Mouse (Mus musculus) hindbrain, embryonic 16.5 days (tissue): Measurements from ENCODE around the gene 1810037I17Rik. TPM values are rescaled to one million over a fixed set of nuclear protein-coding genes. Genes with fewer than 3 reads are reported as not detected.
"Not testable (repeated sequence)": the region's sequence is repeated elsewhere in the genome, so short reads cannot be mapped to it uniquely, and the experiment has no call there.

Source experiments
- ATAC-seq: fragments of 200-750 bp; cut with Nextera tagmentation; 2 replicates; pipeline ENCODE4 v1.8.0; 2017; ENCODE audit warnings: moderate TSS enrichment, moderate library complexity
- H3K27ac ChIP-seq: fragments of 300-500 bp; sonication (generic); 2 replicates; pipeline ENCODE4 v1.5.1; 2014; ENCODE audit warnings: low read depth, mild to moderate bottlenecking, control low read depth, low read length, moderate library complexity
- H3K27me3 ChIP-seq: fragments of 300-500 bp; sonication (generic); replicated peaks from 2 replicates; pipeline ENCODE4 v1.6.1; 2014; ENCODE audit warnings: low read length; ENCODE audit not compliant: control insufficient read depth, insufficient read depth
- H3K36me3 ChIP-seq: fragments of 300-500 bp; sonication (generic); 2 replicates; pipeline ENCODE4 v1.6.1; 2014; ENCODE audit warnings: mild to moderate bottlenecking, low read length, moderate library complexity, mixed read lengths; ENCODE audit not compliant: control insufficient read depth, insufficient read depth
- H3K4me1 ChIP-seq: fragments of 300-500 bp; sonication (generic); 2 replicates; pipeline ENCODE4 v1.6.1; 2014; ENCODE audit warnings: low read depth, low read length; ENCODE audit not compliant: control insufficient read depth, insufficient read depth
- H3K4me2 ChIP-seq: fragments of 300-500 bp; sonication (generic); 2 replicates; pipeline ENCODE4 v1.6.1; 2014; ENCODE audit warnings: mild to moderate bottlenecking, low read length, control low read depth, moderate library complexity
- H3K4me3 ChIP-seq: fragments of 300-500 bp; sonication (generic); 2 replicates; pipeline ENCODE4 v1.5.1; 2014; ENCODE audit warnings: mild to moderate bottlenecking, low read length, control low read depth, moderate library complexity
- H3K9ac ChIP-seq: fragments of 300-500 bp; sonication (generic); 2 replicates; pipeline ENCODE4 v1.6.1; 2014; ENCODE audit warnings: low read depth, mild to moderate bottlenecking, control low read depth, low read length, moderate library complexity
- H3K9me3 ChIP-seq: fragments of 300-500 bp; sonication (generic); 2 replicates; pipeline ENCODE4 v1.6.1; 2014; ENCODE audit warnings: mild to moderate bottlenecking, low read length, moderate library complexity; ENCODE audit not compliant: control insufficient read depth
- WGBS: fragments of 180-500 bp; shearing (Covaris S2); extraction: QIAGEN DNeasy Blood & Tissue Kit; methylation state at CpG from one replicate; pipeline ENCODE4 v1.1.7; 2014; 5-methylcytosine and 5-hydroxymethylcytosine counted together
- polyA plus RNA-seq: library from polyadenylated mRNA; unstranded; fragments of >200 nt; fragmentation: Nextera tagmentation; extraction: Ambion mirVana; gene quantifications from 2 replicates; pipeline ENCODE4 v1.2.1, GENCODE M21; 2015

Gene 1810037I17Rik
- polyA plus RNA-seq, 1 experiment from 2014 or later = 92.9 TPM

DNA sequence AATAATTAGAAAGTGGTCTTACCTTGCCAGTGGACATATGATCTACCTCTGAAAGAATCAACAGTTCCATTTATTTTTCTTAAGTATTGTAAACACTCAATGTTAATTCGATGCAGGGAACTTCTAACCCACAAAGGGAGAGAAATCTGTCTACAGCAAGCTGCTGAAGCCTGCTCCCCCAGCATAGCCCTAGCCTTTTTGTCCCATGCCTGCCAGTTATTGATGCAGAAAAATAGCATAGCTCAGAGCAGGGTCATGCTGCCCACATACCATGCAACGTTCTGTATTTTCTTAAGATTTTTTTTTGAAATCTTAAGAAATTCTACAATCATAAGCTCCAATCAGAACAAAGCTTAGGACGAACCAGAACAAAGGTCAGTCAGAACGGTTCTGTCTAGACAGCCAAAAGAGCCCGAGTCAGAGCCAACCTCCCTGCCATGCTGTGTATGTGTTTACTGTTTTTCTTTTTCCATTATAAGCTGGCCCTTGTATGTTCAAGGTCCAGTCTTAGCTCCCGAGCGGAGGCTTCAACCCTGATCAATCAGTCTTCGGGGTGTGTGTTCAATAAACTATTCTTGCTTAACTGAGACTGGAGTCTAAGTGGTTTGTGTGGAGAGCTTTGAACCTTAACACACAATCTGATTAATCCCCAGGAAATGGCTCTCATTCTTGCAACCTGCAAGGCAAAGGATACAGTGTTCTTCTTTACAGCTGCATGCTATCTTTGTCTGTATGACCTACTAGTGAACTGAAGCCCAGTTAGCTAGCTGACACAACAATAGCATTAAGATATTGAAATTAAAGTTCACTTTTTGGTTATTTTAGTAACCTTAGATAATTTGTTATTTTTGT is 2.1 kb upstream of the 1810037I17Rik start:
- no peak for ATAC-seq
- H3K9me3 ChIP-seq = no peaks in the 10 kb centered on the region
- WGBS = 89% methylated on average over 8 of the region's 8 CpGs
- no peak overlapping the region for H3K27ac ChIP-seq
- no peaks in the 10 kb centered on the region for H3K36me3 ChIP-seq
- no peak overlapping the region for H3K4me2 ChIP-seq
- H3K9ac ChIP-seq = no peak overlapping the region
- H3K4me1 ChIP-seq = peaks cover 2% of the 10 kb centered on the region; the same call in 1 of the 2 replicates
- no peak overlapping the region for H3K4me3 ChIP-seq
- H3K27me3 ChIP-seq = no peaks in the 10 kb centered on the region

DNA sequence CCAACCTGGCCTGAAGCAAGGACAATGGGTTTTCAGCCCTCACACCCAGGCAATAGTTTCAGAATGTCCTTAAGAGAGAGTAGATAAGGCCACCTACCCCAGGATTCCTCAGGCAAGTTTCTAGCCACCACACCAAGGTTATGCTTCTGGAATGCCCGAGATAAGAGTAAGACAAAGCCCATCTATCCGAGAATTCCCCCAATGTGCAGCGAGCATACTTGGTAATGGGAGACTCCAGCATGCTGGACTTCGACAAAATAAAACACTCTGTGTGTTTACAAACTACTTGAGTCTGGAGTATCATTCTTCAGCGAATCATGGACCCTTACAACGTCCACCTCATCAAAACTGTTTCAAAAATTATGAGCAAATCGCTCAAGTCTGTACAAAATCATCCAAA is 856 bp upstream of the 1810037I17Rik start:
- Histone ChIP-seq H3K27ac (no peak overlapping the region), H3K36me3 (no peaks in the 10 kb centered on the region), H3K9ac (no peak overlapping the region), H3K4me1 (peaks cover 2% of the 10 kb centered on the region; the same call in 1 of the 2 replicates), H3K4me3 (no peak overlapping the region), H3K4me2 (peak overlapping the region; percentile 67), H3K27me3 (no peaks in the 10 kb centered on the region), H3K9me3 (no peaks in the 10 kb centered on the region)
- no peak for ATAC-seq
- WGBS = 76% methylated on average over 7 of the region's 7 CpGs

DNA sequence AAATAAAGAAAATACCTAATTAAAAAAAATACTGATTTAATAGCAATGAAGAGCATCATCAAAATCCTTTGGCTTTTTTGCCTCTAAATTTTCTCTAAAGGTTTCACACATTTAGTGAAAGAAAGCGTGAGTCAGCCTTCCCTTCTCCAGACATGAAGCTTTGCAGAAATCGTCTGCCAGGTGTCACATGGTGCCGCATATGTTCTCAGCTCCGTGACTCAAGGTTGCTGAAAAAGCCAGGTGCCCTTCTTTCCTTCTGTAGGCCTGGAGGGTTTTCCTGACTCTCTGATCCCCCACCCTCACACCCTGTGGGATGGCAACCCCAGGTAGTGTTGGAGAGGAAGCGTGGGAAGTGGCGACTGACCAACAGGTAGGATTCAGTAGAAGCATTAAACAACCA is 5.7 kb downstream of the 1810037I17Rik start:
- Histone ChIP-seq H3K27me3 (no peaks in the 10 kb centered on the region), H3K4me2 (no peak overlapping the region), H3K27ac (no peak overlapping the region), H3K9me3 (no peaks in the 10 kb centered on the region), H3K36me3 (peaks cover 2% of the 10 kb centered on the region; the same call in 1 of the 2 replicates), H3K4me3 (no peak overlapping the region), H3K9ac (no peak overlapping the region), H3K4me1 (peaks cover 2% of the 10 kb centered on the region; the same call in 1 of the 2 replicates)
- WGBS = 92% methylated on average over 6 of the region's 6 CpGs
- ATAC-seq = no peak

DNA sequence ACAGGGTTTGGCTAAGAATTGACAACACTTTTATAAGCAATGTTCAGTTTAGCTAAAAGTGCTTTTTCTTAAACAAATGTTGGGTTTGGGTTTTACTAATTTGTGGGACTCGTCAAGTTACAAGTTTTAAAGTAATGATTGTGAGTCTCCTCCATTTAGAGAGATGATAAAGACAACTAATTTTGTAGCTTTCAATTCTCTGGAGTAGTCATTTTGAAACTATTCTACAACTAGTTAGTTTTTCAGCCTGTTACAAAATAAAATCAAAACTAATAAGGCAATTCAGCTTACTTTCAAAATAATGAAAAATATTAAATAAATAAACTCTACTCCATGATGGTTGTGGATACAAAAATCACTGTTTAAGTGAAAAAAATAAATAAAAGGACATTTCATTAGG is 8.5 kb downstream of the 1810037I17Rik start:
- Histone ChIP-seq H3K27me3 (no peaks in the 10 kb centered on the region), H3K9me3 (no peaks in the 10 kb centered on the region), H3K36me3 (peaks cover 2% of the 10 kb centered on the region; the same call in 1 of the 2 replicates), H3K4me1 (no peaks in the 10 kb centered on the region), H3K9ac (no peak overlapping the region), H3K4me2 (no peak overlapping the region), H3K27ac (no peak overlapping the region), H3K4me3 (no peak overlapping the region)
- WGBS = 87% methylated on average over 1 of the region's 1 CpGs
- ATAC-seq = no peak

DNA sequence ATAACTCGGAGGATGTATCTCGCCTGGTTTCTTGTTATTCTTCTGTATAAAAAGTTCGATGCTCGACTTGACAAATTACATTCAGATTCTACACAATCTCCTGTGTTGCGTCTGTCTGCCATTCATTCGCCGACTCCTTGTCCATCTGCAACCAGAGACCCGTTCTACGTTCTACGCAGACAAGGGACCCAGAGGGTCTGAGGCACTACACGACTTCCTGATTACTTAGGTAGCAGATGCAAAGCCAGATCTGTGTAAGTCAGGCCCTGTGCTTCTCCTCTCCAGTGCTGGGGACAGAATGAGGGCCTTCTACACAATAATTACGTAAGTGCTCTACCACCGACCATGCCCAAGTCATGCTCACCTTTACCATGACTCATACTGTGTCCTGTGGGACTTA is 13.2 kb downstream of the 1810037I17Rik start:
- not testable (repeated sequence) for H3K4me2 ChIP-seq

DNA sequence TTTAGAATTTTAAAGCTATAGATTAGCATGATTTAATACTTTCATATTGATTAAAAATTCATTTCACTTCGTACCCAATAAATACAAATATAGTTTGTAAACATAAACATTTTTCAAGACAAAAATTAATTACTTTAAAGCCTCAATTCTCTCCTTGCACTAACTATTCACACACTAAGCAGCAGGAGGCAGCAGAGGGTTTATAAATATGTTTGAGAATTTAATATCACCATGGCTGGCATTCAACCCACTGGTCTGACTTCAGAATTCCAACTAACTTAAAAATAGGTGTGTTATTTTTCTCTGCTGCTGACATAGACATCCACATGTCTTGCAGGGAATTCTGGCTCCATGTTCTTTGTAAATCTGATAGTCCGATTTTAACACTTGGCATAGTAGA is 15.2 kb downstream of the 1810037I17Rik start:
- H3K27ac ChIP-seq = no peak overlapping the region
- H3K4me3 ChIP-seq = no peak overlapping the region
- no peaks in the 10 kb centered on the region for H3K9me3 ChIP-seq
- no peak overlapping the region for H3K4me2 ChIP-seq
- no peaks in the 10 kb centered on the region for H3K36me3 ChIP-seq
- WGBS = 82% methylated on average over 2 of the region's 2 CpGs
- ATAC-seq = no peak
- no peaks in the 10 kb centered on the region for H3K4me1 ChIP-seq
- no peak overlapping the region for H3K9ac ChIP-seq
- H3K27me3 ChIP-seq = no peaks in the 10 kb centered on the region

More for the DNA sequence above, 13.2 kb downstream of the 1810037I17Rik start:
- H3K9ac ChIP-seq, H3K27me3 ChIP-seq, H3K27ac ChIP-seq, ATAC-seq, H3K4me3 ChIP-seq, H3K9me3 ChIP-seq, H3K4me1 ChIP-seq, H3K36me3 ChIP-seq: not testable (repeated sequence)
- WGBS = 77% methylated on average over 13 of the region's 13 CpGs

DNA sequence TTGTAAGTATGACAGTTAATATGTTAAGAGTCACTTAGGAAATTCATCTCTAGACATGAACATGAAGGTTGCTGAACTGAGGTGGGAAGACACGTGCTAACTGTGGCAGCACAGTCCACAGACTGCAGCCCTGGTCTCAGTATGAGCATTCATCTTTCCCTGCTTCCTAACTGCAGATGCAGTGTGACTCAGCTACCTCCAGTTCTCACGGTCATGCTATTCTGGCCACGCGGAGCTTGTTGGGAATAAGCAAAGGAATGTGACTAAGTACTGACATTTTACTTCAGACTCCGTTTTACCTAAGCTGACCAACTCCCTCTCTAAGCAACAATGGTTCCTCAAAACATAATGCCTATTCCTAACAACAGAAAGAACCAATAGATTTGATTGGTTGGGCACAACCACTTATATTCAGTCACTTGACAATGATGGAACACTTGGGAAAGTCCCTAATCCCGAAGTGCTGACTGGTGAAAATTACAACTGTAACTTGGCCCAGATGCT is 19.4 kb downstream of the 1810037I17Rik start:
- H3K9ac ChIP-seq = no peak overlapping the region
- no peak for ATAC-seq
- H3K4me3 ChIP-seq = no peak overlapping the region
- H3K4me2 ChIP-seq = no peak overlapping the region
- no peaks in the 10 kb centered on the region for H3K4me1 ChIP-seq
- H3K27ac ChIP-seq = no peak overlapping the region
- no peaks in the 10 kb centered on the region for H3K9me3 ChIP-seq
- H3K27me3 ChIP-seq = no peaks in the 10 kb centered on the region
- H3K36me3 ChIP-seq = peaks cover 5% of the 10 kb centered on the region
- 71% methylated on average over 6 of the region's 6 CpGs for WGBS

DNA sequence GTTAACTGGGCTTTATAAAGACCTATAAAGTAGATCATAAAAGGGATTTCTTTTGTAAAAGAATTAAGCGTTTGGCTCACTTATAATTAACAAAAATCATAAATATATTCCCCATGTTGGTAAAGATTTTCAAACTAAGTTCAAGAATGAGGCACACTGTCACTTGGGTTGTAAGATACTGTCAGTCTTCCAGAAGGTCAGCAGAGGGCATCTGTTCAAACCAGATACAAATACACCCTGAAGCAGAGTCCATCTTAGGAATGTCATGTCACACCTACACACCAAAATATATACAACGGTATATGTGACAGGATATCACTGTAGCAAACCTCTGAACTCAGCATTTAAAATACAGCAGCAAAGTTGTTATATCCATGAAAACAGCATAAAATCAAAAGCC is 26.1 kb downstream of the 1810037I17Rik start:
- no peak overlapping the region for H3K27ac ChIP-seq
- H3K36me3 ChIP-seq = peaks cover 11% of the 10 kb centered on the region
- no peaks in the 10 kb centered on the region for H3K9me3 ChIP-seq
- no peak for ATAC-seq
- no peaks in the 10 kb centered on the region for H3K4me1 ChIP-seq
- H3K4me2 ChIP-seq = no peak overlapping the region
- no peak overlapping the region for H3K9ac ChIP-seq
- no peak overlapping the region for H3K4me3 ChIP-seq
- no peaks in the 10 kb centered on the region for H3K27me3 ChIP-seq
- 93% methylated on average over 2 of the region's 2 CpGs for WGBS

DNA sequence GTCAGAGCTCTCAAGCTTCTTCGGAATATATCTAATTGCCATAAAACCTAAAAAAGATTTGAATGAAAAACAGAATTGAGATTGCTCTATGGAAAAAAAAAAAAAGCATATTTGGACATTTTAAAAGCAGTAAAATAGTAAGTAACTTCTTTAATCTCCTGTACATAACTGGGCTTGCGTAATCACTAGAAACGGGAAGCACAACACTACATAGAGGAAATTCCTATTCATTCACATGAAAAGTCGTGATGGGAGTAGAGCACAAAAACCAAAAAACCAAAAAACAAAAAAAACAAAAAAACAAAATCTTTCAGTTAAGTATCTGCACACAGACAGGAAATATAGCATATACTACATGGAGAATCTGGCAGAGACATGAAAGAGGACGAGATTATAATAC is 40.3 kb downstream of the 1810037I17Rik start:
- Histone ChIP-seq H3K4me2 (no peak overlapping the region), H3K4me3 (no peak overlapping the region), H3K9ac (no peak overlapping the region), H3K36me3 (peaks cover 12% of the 10 kb centered on the region; the same call in 1 of the 2 replicates), H3K9me3 (no peaks in the 10 kb centered on the region), H3K4me1 (no peaks in the 10 kb centered on the region), H3K27me3 (no peaks in the 10 kb centered on the region), H3K27ac (no peak overlapping the region)
- no peak for ATAC-seq
- 88% methylated on average over 5 of the region's 5 CpGs for WGBS
